Mouse (Mus musculus) small intestine, adult 2 months (tissue): ENCODE data around the gene Gm15155.

Experiments
- CTCF ChIP-seq: fragments of 200-500 bp; IDR thresholded peaks from 2 replicates; pipeline ENCODE4 v1.5.1; 2012; ENCODE audit warnings: low read depth, mild to moderate bottlenecking, control low read depth, inconsistent platforms, low read length, moderate library complexity, mixed read lengths; ENCODE audit not compliant: insufficient replicate concordance, insufficient read length; ENCODE audit errors: extremely low read depth
- POLR2A ChIP-seq: fragments of 200-500 bp; IDR thresholded peaks from 2 replicates; pipeline ENCODE4 v1.6.1; 2012; ENCODE audit warnings: low read depth, mild to moderate bottlenecking, control low read depth, inconsistent platforms, low read length, moderate library complexity

GRCm38 (mm10) chrX:155643975-155644374 is 19.4 kb downstream of the Gm15155 start:
- TF ChIP-seq CTCF: no peak
- TF ChIP-seq POLR2A: no peak
